Mouse (Mus musculus) CH12.LX (cell line): Measurements from ENCODE around the gene Abcc5. TPM values are rescaled to one million over a fixed set of nuclear protein-coding genes. Genes with fewer than 3 reads are reported as not detected.

ENCODE experiments used
- DNase-seq: peaks from one replicate; pipeline ENCODE4 v3.0.0-alpha.2; 2013; ENCODE audit errors: extremely low read depth
- H3K27ac ChIP-seq: 2 replicates; pipeline ENCODE4 v1.5.1; 2012; ENCODE audit warnings: low read depth, mild to moderate bottlenecking, control low read depth, moderate library complexity; ENCODE audit not compliant: insufficient read depth
- H3K27me3 ChIP-seq: replicated peaks from 2 replicates; pipeline ENCODE3; 2012; ENCODE audit warnings: inconsistent platforms
- H3K36me3 ChIP-seq, 2 experiments: replicated peaks in 1 of 2; 2 replicates each; pipeline versions ENCODE3 to v1.6.1; 2012; ENCODE audit warnings: inconsistent platforms in 1 of 2, low read length in 1 of 2, mild to moderate bottlenecking in 1 of 2, mixed read lengths in 1 of 2, moderate library complexity in 1 of 2; ENCODE audit not compliant: control insufficient read depth in 1 of 2, insufficient read depth in 1 of 2
- H3K4me1 ChIP-seq, 2 experiments: 2 replicates each; pipeline ENCODE4 v1.6.1; 2012; ENCODE audit warnings: inconsistent platforms in 1 of 2, moderate library complexity in 1 of 2; ENCODE audit not compliant: insufficient read depth in 2 of 2, control insufficient read depth in 1 of 2
- H3K4me2 ChIP-seq: 2 replicates; pipeline ENCODE4 v1.6.1; 2012; ENCODE audit warnings: low read depth, mild to moderate bottlenecking, control low read depth; ENCODE audit not compliant: poor library complexity, insufficient read depth, severe bottlenecking
- H3K4me3 ChIP-seq, 3 experiments: fragments of 150-350 bp in 1 of 3; sonication (generic) in 1 of 3; replicated peaks in 1 of 3; 2 replicates each; pipeline versions ENCODE3 to v1.5.1; 2011 to 2012; ENCODE audit warnings: low read depth in 2 of 3, low read length in 2 of 3, mild to moderate bottlenecking in 2 of 3, moderate library complexity in 2 of 3, control low read depth in 1 of 3, improper control_type of control experiment in 1 of 3, inconsistent platforms in 1 of 3, mixed read lengths in 1 of 3; ENCODE audit not compliant: poor library complexity in 1 of 3
- H3K79me2 ChIP-seq: replicated peaks from 2 replicates; pipeline ENCODE4 v1.6.1; 2012; ENCODE audit warnings: mild to moderate bottlenecking, moderate library complexity; ENCODE audit not compliant: control insufficient read depth, poor library complexity, insufficient read depth, severe bottlenecking; ENCODE audit errors: extremely low read depth
- H3K9ac ChIP-seq: 2 replicates; pipeline ENCODE4 v1.6.1; 2012; ENCODE audit warnings: low read depth, mild to moderate bottlenecking, control low read depth, moderate library complexity; ENCODE audit not compliant: insufficient read depth
- H3K9me3 ChIP-seq: replicated peaks from 2 replicates; pipeline ENCODE3; 2012; ENCODE audit warnings: low read length, inconsistent platforms, mixed read lengths
- CHD1 ChIP-seq: IDR thresholded peaks from 2 replicates; pipeline ENCODE4 v1.6.1; 2012; ENCODE audit warnings: low read depth, low read length, improper control_type of control experiment, inconsistent platforms
- CHD2 ChIP-seq: IDR thresholded peaks from 2 replicates; pipeline ENCODE4 v1.6.1; 2011; ENCODE audit warnings: low read length, improper control_type of control experiment
- ETS1 ChIP-seq: conservative IDR thresholded peaks from 2 replicates; pipeline ENCODE4 v1.6.1; 2012; ENCODE audit warnings: low read depth, mild to moderate bottlenecking, inconsistent platforms, low read length, improper control_type of control experiment, moderate library complexity
- MAZ ChIP-seq: IDR thresholded peaks from 2 replicates; pipeline ENCODE4 v1.6.1; 2012; ENCODE audit warnings: low read depth, mild to moderate bottlenecking, inconsistent platforms, low read length, improper control_type of control experiment, moderate library complexity
- MXI1 ChIP-seq: IDR thresholded peaks from 2 replicates; pipeline ENCODE4 v1.6.1; 2011; ENCODE audit warnings: mild to moderate bottlenecking, low read depth, low read length, improper control_type of control experiment
- NRF1 ChIP-seq: IDR thresholded peaks from 2 replicates; pipeline ENCODE4 v1.6.1; 2014; ENCODE audit warnings: low read depth, mild to moderate bottlenecking, inconsistent platforms, low read length, improper control_type of control experiment, moderate library complexity
- RCOR1 ChIP-seq: conservative IDR thresholded peaks from 2 replicates; pipeline ENCODE4 v1.6.1; 2012; ENCODE audit warnings: low read depth, mild to moderate bottlenecking, inconsistent platforms, low read length, improper control_type of control experiment
- SIN3A ChIP-seq: IDR thresholded peaks from 2 replicates; pipeline ENCODE4 v1.6.1; 2012; ENCODE audit warnings: low read length, improper control_type of control experiment, inconsistent platforms
- TCF12 ChIP-seq: IDR thresholded peaks from 2 replicates; pipeline ENCODE4 v1.6.1; 2014; ENCODE audit warnings: low read depth, mild to moderate bottlenecking, inconsistent platforms, low read length, improper control_type of control experiment
- ZC3H11A ChIP-seq: IDR thresholded peaks from 2 replicates; pipeline ENCODE4 v1.6.1; 2012; ENCODE audit warnings: low read depth, mild to moderate bottlenecking, inconsistent platforms, low read length, improper control_type of control experiment
- dilution Hi-C: fragments of 300-500 bp; cut with MboI; formaldehyde crosslinking; loops from 2 replicates; pipeline ENCODE4 v1.14.3; 2020; ENCODE audit warnings: low sequenced_read_pairs; ENCODE audit not compliant: extremely low pct_unique_long_range_greater_than_20kb, extremely low pct_ligation_motif_present
- in situ Hi-C: fragments of 300-500 bp; cut with MboI; formaldehyde crosslinking; loops from 3 replicates; pipeline ENCODE4 v1.14.3; 2019; ENCODE audit warnings: low sequenced_read_pairs, low pct_ligation_motif_present, low pct_unique_long_range_greater_than_20kb, mixed read lengths
- polyA plus RNA-seq: library from polyadenylated mRNA; unstranded; fragments of >175 nt; gene quantifications from 2 replicates; pipeline ENCODE4 v1.2.1, GENCODE M21; 2012; ENCODE audit warnings: low read depth; ENCODE audit not compliant: insufficient read length
- total RNA-seq, 2 experiments: library from RNA; depleted of rRNA; stranded (reverse); fragments of 300-350 nt in 1 of 2; fragments of >200 nt in 1 of 2; gene quantifications; 2 replicates each; pipeline ENCODE4 v1.2.3; 2012 to 2014

Gene Abcc5
- total and polyA plus RNA-seq, 3 experiments = 23.4 to 28.6 (median 23.8) TPM

DNA sequence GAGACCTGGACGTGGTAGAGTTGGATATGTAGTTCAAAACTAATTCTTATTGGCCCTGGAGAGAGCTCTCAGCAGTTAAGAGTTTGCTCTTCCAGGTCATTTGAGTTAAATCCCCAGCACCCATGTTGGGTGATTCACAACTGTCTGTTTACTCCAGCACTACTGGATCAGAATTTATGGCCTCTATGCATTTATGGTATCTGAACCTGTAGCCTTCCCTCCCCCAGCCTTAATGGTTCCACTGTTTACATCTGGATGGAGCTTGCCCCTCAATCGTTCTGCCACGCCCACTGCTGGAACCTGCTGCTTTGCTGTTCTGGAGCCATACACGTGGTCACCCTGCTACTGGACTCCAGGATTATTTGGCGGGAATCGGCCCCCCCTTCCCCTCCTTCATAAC lies 25.6 kb upstream of the Abcc5 start:
- Histone ChIP-seq H3K79me2 (no peaks in the 10 kb centered on the region), H3K27me3 (no peaks in the 10 kb centered on the region), H3K9ac (no peak overlapping the region), H3K9me3 (no peaks in the 10 kb centered on the region), H3K36me3 (peaks cover 0 to 5% of the 10 kb centered on the region in 2 experiments), H3K4me3 (no peak overlapping the region), H3K4me1 (no peaks in the 10 kb centered on the region), H3K27ac (no peak overlapping the region), H3K4me2 (no peak overlapping the region)
- dilution Hi-C loops (no loop called here), in situ Hi-C loops (no loop called here)
- TF ChIP-seq MXI1 = no peak
- no peak for TF ChIP-seq MAZ
- no peak for TF ChIP-seq NRF1
- TF ChIP-seq CHD1 = no peak
- DNase-seq = no peak

DNA sequence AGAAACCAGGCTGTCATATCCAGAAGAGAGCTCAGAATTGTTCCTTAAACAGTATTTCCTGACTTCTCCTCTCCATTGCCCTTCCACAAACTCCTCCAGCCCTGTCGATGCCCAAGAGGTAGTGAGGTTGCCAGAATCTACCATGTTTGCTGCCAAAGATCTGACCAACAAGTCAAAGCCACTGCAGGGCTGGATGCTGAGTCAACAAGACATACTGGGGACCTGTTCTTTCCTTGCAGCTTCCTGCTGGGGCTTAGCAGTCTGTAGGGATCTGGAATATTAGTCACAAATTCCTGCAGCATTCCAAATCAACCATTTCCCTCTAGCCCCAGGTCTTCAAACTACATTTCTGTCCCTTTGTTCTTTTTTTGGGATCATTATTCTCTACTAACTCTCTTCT lies 19.7 kb upstream of the Abcc5 start:
- no peak for DNase-seq
- Histone ChIP-seq H3K9me3 (no peaks in the 10 kb centered on the region), H3K27ac (no peak overlapping the region), H3K4me1 (peaks cover 6 to 18% of the 10 kb centered on the region in 2 experiments), H3K4me2 (no peak overlapping the region), H3K9ac (no peak overlapping the region), H3K4me3 (no peak overlapping the region), H3K36me3 (peaks cover 0 to 2% of the 10 kb centered on the region in 2 experiments), H3K27me3 (no peaks in the 10 kb centered on the region), H3K79me2 (no peaks in the 10 kb centered on the region)
- TF ChIP-seq SIN3A (no peak), ZC3H11A (no peak), RCOR1 (no peak), TCF12 (no peak)
- dilution Hi-C loops = no loop called here
- in situ Hi-C loops = loop anchor here (25.0 kb wide), 1 partner anchor 734 kb away; the partner anchor contains the start of gene Lamp3

DNA sequence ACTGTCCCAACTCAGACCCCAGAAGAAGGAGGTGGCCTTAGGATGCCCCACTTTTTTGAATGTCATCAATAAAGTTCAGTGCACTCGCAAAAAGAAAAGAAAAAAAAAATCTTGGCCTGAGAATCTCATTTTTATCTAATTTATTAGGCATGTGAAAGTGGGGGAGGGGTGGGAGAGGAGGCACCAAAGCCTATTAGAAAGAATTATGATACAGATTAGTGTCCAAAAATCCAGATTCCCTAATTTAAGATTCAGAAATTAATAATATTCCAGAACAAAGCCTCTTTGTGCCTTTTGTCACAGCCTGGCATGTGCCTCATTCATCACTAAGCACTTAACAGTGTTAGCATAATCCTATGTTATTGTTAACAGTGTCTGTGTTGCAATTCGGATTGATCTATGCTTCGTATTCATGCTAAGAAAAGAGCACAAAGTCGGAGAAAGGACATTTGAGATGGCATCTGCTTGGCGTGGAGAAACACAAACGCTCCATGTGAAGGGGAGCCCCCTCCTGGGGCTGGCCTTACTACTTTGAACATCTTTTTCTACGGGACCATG lies 18.7 kb upstream of the Abcc5 start:
- Histone ChIP-seq H3K9me3 (no peaks in the 10 kb centered on the region), H3K4me3 (no peak overlapping the region), H3K27me3 (no peaks in the 10 kb centered on the region), H3K4me2 (no peak overlapping the region), H3K36me3 (no peaks in the 10 kb centered on the region), H3K9ac (no peak overlapping the region)
- TF ChIP-seq ETS1 = no peak
- peak; percentile 55; the same call in 1 of the 2 replicates for TF ChIP-seq CHD2
- TF ChIP-seq, all 38 proteins: peak for 1
- no peaks in the 10 kb centered on the region for H3K79me2 ChIP-seq
- no peak for DNase-seq
- H3K27ac ChIP-seq = no peak overlapping the region
- dilution Hi-C loops (no loop called here), in situ Hi-C loops (loop anchor here (25.0 kb wide), 1 partner anchor 733 kb away; the partner anchor contains the start of gene Lamp3)
- H3K4me1 ChIP-seq = peaks cover 6 to 18% of the 10 kb centered on the region in 2 experiments
